Mouse (Mus musculus) kidney, adult 11 months (tissue): ENCODE results near the gene Yipf1.
A peak's percentile ranks its signal among the peaks of the same experiment; 100 is the strongest.

Experiments
- DNase-seq: peaks from one replicate; pipeline ENCODE4 v3.0.0; 2022

Gene Yipf1

DNA sequence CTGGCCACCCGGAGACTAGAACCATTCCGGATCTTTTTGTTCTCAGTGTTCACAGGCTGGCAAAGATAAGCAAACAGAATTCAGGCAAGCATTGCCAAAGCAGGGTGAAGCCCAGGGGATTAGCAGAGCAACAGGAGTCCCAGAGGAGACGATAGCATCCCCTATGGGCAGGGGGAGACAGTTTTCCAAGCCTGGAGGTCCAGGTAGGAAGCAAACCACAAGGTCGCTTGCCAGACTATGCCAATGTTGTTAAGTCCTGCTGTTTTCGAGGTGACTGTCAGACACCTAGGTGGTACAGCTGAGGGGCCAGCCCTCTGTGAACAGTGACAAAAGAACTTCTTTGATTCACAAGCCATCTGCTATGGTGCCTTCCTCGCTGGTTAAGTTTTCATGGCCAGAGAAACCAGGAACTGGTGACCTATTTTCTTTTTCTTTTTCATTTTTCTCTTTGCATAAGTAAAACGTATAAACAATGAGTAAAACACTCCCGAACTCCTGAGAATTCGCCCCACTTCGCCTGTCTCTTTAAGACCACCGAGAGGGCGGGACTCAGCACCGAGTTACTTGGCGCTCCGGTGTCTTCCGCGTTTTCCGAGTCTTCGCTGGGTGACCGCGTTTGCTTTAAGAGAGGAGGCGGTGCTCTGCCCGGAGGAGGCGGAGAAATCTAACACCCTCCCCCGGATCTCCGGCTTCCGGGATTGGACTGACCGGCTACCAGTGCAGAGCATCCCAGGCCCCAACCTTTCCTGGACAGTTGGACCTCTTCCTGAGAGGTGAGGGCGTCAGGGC lies at the start of gene Yipf1:
Yipf1 (plus strand) TSS at position 674 of the 789 bp plus-strand sequence.
- peak; percentile 93 for DNase-seq

DNA sequence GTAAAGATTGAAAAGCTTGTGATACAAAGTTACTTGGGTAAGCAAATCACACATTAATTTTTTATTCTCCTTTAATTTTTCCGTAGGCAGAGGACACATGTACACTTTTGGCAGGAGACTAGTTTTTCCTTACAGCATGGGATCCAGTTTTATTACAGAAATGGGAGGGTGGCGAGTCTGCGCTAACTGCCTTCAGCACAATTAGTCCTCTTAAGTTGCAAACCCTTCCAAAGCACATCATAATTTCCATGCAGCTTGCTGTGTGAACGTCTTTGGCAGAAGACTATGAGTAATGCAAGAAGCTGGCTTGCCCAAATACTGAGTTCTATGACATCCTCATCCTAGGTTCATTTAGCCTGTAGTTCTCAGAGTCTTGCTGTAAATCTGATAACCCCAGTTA lies 40.5 kb upstream of the Yipf1 start:
- DNase-seq = no peak

DNA sequence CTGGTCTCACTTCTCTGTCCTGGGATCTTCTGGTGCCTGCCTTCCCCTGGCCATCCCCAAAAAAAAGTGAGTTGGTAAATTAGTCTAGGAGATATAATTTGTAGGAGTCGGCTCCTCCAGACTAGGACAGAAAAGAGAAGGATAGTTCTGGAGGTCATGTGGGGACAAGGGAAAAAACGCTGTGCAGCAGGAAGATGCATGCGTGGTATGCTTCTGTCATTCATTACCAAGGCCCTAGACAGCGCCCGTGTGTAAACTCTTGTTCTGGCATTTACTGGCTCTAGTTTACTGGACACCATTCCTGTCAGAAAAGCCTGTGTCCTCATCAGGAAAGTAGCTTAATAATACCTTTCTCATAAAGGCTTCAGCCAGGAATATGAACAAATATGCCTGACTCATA lies 39.7 kb upstream of the Yipf1 start:
- DNase-seq = peak; percentile 53

DNA sequence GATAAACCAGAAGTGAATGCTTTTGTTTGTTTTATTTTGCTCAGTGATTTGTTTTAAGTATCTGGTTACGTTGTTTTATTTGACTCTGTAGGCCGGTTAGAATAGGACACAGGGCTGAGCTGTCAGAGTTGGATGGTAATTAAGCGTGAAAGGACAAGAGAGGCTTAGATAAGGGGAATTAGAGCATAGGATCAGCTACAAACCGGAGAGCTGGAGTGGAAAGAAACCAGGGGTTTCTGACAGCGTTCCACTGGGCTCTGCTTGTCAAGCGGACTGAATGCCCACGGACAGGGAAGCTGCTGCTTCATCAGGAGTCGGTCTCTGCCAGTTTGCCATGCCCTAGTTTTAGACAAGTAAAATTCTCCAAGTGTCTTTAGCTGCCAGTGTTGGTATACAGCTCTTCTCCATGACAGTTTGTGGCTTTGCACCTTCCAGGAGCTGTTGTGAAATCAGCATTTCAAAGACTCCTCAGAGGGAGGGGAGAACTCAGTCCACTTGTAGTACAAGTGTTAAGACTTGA lies 35.9 kb upstream of the Yipf1 start:
- no peak for DNase-seq

DNA sequence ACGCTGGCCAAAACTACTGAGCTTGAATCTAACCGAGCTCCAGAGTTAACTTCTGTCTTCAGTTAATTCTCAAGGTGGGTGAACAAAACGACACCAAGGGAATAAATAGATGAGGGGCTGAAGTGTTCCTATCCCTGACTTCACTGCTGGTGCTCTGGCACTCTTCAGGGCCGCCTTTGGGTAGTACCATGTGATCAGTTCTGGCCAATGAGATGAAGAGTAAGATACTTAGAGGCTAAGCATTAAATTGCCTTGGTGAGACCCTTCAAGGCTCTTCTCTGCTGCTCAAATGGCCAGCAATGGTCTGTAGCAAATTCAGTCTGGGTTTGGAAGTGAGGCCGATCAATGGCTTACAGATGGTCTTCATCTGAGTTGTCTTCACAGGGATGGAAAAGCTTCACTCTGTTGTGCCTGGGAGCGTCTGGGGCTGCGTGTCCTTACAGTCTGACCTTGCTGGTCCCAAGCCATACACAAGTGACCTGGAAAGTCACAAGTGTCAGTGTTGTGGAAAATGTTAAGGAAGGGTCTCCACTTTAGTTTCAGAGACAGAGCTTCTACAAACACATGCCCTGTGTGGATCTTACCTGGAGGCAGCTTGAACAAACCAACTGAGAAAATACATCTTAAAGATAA lies 33.2 kb upstream of the Yipf1 start:
- no peak for DNase-seq

DNA sequence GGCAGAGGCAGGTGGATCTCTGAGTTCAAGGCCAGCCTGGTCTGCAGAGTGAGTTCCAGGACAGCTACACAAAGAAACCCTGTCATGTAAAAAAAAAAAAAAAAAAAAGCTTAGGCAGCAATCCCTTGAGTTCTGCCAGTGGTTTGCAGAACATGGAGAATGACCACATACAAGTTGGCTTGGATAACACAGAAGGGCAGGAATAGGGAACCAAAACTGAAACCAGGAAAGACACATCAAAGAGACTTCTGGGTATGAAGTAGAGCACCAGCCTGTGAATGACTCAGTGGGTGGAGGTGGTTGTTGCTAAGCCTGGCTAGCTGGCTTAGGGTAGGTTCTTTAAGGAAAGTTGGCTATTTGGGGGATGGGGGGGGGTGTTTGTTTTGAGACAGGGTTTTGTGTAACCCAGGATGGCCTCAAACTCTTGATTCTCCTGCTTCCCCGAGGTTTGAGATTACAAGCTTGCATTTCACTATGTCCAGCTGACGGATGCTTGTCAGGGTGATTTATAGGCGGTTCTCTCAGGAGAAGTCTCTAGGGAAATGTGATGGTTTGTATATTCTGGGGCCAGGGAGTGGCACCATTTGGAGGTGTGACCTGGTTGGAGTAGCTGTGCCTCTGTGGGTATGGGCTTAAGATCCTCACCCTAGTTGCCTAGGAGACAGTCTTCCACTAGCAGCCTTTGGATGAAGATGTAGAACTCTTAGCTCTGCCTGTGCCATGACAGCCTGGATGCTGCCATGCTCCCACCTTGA lies 28.5 kb upstream of the Yipf1 start:
- no peak for DNase-seq

DNA sequence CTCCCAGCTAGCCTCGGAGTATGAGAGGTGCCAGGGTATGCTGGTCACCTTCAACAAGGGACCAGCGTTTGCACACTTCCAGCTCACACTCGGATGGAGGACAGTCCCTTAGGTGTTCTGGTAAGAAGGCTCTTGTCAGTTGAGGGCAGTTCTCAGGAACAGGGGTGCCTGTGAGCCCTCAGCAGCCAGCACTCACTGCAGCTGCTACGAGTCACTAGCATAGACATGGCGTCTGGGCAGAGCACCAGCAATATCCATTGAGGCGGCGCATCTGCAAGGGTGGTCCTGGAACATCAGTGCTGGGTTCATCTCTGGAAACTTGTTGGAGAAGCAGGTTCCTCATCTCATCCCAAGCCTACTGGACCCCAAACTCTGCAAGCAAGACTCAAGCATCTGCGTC lies 27.8 kb upstream of the Yipf1 start:
- DNase-seq = no peak

DNA sequence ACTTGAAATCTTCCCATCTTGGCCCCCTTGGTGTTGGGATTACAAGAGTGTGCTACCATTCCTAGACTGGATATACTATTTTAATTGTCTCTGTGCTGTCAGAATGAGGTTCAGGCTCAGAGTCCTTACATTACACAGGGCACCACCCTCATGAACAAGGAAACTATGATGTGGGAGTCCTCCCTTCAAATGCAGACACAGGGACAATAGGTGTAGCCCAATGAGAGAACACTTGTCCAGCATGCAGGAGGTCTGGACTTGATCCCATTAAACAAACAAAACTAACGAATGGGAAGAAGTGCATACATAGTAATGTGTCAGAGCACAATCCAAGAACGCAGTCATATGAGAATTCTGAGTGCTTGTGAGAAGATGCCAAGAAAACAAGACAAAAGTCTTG lies 26.6 kb upstream of the Yipf1 start:
- DNase-seq = no peak

DNA sequence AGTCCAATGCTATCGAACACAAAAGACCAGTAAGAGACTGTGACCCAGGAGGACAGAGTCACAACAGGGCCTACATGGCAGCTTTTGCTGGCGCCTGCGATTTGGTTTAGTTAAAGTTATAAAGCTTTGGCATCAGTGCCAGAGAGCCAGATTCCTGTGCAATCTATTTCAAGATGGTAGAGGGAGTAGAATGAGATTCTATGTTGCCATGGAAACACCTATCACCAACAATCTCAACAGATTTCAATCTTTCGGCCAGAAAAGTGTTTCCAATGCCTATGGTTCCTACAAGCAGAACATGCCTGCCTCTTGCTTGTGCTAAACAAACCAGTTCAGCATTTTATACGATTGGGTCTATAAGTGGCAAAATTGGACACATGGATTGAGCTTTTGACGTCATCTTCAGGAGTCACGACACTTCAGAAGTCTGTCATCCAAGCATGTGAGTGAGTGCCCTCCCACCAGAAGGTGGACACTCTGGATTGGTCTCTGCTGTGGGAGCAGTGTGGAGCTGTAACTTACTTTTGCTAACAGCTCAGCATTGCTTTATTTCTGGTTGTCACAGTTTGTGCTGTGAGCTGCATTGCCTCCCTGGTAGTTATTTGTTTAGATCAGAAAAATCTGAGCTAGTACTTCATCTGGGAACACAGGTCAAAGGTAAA lies 22.4 kb upstream of the Yipf1 start:
- DNase-seq = no peak

DNA sequence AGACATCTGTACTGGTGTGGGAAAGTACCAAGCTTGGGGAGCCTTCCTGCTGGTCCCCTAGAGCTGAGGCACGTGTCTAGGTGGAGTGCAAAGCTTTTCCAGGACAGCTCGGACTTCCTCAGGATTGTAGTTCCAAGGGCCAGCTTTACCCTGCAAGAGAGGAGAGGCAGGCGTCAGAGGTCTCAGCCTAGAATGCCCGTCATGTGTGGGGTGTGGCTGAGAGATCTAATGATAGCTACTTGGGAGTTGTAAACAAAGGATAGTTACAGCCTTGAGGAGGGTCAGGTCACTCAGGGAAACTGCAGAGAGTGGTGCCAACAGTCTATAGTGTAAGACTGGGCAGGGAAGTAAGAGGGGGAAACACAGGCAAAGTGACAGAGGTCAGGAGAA lies 21.9 kb upstream of the Yipf1 start:
- no peak for DNase-seq

DNA sequence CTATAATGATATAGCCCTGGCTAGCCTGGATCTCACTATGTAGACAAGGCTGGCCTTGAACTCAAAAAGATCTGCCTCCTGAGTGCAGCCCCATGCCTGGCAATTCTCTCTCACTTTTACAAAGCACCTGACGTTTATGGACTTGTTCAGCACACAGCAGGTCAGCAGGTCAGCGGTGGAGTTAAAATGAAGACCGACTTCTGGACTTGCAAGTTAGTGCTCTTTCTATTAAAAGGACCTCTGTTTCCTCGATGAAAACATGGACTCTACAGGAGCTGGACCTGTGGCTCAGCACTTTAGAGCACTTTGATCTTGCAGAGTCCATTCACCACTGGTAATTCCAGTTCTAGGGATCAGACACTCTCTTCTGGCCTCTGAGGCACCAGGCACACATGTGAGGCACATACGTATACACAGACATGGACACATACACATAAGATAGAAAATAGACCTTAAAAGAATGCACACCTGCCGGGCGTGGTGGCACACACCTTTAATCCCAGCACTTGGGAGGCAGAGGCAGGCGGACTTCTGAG lies 16.0 kb upstream of the Yipf1 start:
- peak; percentile 63 for DNase-seq

DNA sequence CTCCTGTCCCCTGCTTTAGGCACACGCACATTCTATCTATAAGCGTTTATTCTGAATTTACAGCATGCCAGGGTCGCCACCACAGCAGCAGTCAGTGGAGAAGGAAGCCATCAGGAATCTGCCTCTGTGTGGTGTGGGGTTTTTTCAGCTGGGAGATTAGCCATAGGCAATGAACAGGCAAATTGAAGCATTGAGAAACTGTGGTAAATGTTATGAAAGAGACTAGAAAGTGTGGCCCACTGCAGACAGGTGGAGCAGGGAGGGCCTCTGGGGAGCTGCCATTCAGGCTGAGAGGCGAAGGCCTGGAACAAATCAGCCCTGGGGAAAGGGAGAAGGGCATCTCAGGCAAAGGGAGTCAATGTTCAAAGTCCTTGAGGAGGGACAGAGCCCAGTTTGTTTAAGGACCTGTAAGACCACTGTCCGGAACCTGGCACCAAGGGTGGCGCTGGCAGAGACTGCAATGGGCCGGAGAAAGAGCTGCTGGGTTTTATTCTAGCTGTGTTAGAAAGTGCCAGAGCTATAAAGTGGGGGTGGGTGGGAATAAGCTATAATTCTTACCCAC lies 14.3 kb upstream of the Yipf1 start:
- DNase-seq = peak; percentile 84

DNA sequence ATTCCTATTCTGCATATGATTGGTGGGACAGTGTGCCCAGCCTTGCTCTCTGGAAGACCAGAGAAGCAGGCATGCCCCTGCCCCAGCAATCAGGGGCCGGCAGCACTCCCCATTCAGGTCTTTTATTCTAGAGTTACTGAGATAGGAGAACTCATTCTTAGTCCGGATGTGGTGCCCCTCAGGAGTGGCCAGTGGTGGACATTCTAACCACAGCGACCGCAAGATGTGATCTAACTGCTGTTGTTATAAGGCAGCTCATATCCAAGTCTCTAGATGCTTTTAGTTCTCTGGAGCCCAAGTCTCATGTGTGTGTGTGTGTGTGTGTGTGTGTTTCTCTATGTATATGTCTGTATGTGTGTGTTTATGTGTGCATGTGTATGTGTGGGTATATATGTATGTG lies 13.8 kb upstream of the Yipf1 start:
- DNase-seq = no peak

DNA sequence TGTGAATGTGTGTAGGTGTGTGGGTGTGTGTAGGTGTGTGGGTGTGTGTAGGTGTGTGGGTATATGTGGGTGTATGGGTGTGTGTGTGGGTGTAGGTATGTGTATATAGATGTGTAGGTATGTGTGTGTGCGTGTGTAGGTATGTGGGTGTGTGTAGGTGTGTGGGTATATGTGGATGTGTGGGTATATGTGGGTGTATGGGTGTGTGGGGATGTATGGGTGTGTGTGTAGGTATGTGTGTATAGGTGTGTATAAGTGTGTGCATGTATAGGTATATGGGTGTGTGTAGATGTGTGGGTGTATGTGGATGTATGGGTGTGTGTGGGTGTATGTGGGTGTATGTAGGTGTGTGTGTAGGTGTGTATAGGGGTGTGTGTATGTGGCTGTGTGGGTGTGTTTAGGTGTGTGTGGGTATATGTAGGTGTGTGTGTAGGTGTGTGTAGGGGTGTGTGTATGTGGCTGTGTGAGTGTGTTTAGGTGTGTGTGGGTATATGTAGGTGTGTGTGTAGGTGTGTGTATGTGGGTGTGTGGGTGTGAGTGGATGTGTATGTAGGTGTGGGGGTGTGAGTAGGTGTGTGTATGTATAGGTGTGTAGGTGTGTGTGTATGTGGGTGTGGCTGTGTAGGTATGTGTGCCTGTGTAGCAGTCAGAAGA lies 13.1 kb upstream of the Yipf1 start:
- DNase-seq = no peak

DNA sequence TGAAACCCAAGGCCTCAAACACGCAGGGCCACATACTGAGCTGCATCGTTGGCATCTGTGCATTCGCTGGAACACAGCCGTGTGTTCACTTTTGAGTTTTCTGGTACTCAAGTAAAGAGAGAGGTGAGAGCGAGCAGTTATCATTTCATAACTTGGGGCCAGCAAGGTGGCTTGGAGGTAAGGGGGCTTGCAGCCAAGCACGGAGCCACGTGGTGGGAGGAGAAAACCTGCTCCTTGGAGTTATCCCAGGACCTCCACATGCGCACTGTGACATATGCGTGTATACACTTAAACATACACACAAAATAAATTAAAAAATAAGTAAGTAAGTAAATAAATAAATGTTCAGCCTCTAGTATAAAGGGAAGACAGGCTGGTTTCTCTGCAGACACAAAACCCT lies 11.9 kb upstream of the Yipf1 start:
- no peak for DNase-seq

DNA sequence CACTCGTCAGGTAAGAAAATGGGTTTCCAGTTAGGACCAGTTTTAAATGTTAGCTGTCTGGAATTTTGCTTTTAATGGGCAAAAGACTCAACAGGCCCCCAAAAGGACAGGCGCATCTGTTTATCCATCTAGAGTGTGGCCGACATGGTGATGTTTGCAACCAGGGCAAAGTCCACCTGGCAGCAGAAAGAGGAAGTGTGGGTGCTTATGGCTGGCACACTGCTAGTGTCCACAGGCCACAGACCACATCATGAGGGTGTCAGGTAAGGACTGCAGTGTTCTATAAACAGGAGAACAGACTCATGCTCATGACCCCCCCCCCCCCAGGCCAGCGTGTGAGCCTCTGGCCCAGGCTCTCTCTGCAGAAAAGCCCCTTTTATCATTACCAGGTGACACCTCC lies 11.3 kb upstream of the Yipf1 start:
- DNase-seq = peak; percentile 71

DNA sequence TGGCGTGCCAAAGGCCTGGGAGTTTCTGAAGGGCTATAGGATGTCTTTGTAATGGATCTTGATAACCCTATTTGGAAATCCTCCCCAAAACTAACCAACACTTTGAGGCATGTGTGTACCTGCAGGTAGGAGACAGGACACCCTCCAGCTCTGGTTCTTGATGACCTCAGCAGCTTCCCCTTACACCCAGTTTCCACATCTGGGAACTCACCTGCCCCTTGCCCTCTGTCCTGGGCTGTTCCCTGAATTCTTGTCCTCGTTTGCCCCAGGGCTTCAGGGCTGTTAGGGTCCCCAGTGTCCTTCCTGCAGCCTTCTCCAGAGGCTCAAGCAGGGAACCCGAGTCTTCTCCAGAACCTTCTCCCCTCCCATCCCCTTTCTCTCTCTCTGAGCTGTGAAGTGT lies 10.6 kb upstream of the Yipf1 start:
- peak; percentile 35 for DNase-seq

DNA sequence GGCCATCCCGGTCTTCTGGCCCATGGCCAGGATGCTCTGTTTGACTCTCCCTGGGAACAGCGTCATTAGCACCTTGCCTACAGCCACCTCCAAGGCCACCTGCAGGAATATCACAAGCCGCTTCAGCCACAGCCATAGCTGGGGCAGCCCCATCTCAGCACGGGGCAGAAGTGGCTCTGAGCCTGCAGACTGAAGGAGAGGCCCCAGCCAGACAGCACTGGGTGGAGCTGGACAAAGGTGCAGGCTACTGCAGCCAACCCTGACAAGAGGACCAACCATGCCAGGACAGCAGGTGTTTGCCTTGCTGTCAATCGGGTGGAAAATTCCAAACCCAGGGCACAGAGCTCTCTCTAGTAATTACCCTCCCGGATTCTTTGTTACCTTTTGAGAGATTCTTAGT lies 7.2 kb upstream of the Yipf1 start, which contains the start of gene Dio1:
Dio1 (minus strand) TSS at position 204 of the 400 bp plus-strand sequence.
- peak; percentile 86 for DNase-seq

DNA sequence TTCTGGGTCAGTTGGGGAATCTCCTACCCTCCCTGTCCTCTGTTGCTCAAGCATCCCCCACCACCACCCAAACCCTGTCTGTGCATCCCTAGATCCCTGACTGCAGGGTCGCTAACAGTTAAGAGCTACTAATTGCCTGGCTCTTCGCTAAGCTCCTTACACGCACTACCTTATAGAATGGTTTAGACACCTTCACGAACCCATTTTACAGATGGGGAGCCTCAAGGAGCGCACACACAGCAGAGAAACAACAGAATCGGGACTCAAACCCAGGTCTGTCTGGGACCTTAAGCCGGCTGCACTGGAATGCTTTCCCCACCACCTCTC lies 279 bp downstream of the Yipf1 start:
- DNase-seq = no peak

DNA sequence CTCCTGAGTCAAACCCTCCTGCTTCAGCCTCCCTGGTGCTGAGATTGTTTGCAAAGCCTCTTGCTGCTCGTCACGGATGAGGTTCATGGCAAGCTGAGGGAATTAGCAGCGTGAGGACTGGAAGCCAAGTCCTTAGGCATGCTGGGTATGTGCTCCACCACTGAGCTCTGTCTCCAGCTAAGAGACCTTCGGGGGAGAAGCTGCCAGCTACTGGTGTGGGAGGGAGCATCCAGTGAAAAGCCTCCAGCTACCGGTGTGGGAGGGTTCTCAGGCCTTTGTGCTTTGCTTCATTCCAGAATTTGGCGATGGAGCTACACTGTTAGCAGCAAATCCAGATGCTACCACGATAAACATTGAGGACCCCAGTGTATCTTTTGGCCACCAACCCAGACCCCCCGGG lies 4.5 kb downstream of the Yipf1 start:
- no peak for DNase-seq

DNA sequence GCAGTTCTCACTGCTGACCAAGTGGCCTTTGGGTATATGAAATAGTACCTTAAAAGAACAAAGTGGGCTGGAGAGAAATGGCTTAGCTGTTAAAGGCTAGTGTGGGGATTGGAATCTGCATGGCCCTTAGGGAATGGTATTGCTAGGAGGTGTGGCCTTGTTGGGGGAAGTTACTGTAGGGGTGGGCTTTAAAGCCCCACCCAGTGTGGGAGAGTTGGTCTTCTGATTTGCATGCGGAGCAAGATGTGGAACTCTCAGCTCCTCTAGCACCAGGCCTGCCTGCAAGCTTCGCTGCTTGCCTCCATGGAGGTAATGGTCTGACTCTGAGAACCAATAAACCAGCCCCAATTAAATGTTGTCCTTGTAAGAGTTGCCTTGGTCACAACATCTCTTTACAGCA lies 6.9 kb downstream of the Yipf1 start:
- DNase-seq = no peak

DNA sequence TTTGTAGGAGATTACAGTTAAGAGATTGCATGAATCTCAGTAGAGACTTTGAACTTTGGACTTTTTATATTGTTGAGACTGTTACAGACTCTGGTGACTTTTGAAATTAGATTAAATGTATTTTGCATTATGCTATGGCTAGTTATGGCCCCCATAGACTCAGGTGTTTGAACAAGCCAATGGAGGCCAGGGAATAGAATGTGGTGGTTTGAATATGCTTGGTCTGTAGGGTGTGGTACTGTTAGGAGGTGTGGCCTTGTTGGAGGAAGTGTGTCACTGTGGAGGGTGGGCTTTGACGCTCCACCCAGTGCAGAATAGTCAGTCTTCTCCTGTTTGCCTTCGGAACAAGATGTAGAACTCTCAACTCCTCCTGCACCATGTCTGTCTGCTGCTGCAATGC lies 8.9 kb downstream of the Yipf1 start:
- DNase-seq = no peak
